Mouse (Mus musculus) cerebellum, adult (tissue): ENCODE measurements at regions not wholly inside any gene's neighbourhood (a gene's known extent, or its start where the extent isn't known, plus 50 kb on each side); places are given as distances from the start of the nearest gene placed in this dataset.
"Not testable (repeated sequence)": the region's sequence is repeated elsewhere in the genome, so short reads cannot be mapped to it uniquely, and the experiment has no call there.

Source experiments
- ATAC-seq: cut with Nextera tagmentation; 2 replicates; pipeline ENCODE4 v1.9.2; 2017; ENCODE audit warnings: mild to moderate bottlenecking, moderate library complexity, mixed read lengths; ENCODE audit not compliant: insufficient number of reproducible peaks, low FRiP score, low TSS enrichment

GRCm38 (mm10) chr1:94969543-94969942 is 343.9 kb upstream of the Fam174a start:
- ATAC-seq: no peak

- no peak for ATAC-seq
Observed at GRCm38 (mm10) chr1:94970103-94970759, 343.2 kb upstream of the Fam174a start.

GRCm38 (mm10) chr1:94993338-94993737 is 320.1 kb upstream of the Fam174a start:
- ATAC-seq: no peak

GRCm38 (mm10) chr1:95003900-95004299 is 309.5 kb upstream of the Fam174a start:
- ATAC-seq: no peak

GRCm38 (mm10) chr1:95030579-95030978 is 282.8 kb upstream of the Fam174a start:
- no peak for ATAC-seq

- not testable (repeated sequence) for ATAC-seq
Observed at GRCm38 (mm10) chr1:95033661-95034414, 279.6 kb upstream of the Fam174a start.

GRCm38 (mm10) chr1:95038411-95038810 is 275.0 kb upstream of the Fam174a start:
- ATAC-seq: no peak

GRCm38 (mm10) chr1:95040332-95040731 is 273.1 kb upstream of the Fam174a start:
- no peak for ATAC-seq

- no peak for ATAC-seq
Observed at GRCm38 (mm10) chr1:95043355-95043754, 270.1 kb upstream of the Fam174a start.

GRCm38 (mm10) chr1:95064330-95065193 is 248.9 kb upstream of the Fam174a start:
- no peak for ATAC-seq

- no peak for ATAC-seq
Observed at GRCm38 (mm10) chr1:95065620-95066019, 247.8 kb upstream of the Fam174a start.

GRCm38 (mm10) chr1:95066040-95066439 is 247.4 kb upstream of the Fam174a start:
- ATAC-seq: no peak

GRCm38 (mm10) chr1:95075151-95075550 is 238.3 kb upstream of the Fam174a start:
- ATAC-seq: no peak

- ATAC-seq: no peak
Observed at GRCm38 (mm10) chr1:95109966-95110365, 203.5 kb upstream of the Fam174a start.

GRCm38 (mm10) chr1:95113493-95113892 is 199.9 kb upstream of the Fam174a start:
- ATAC-seq: no peak

- no peak for ATAC-seq
Observed at GRCm38 (mm10) chr1:95147531-95147930, 165.9 kb upstream of the Fam174a start.

GRCm38 (mm10) chr1:95174013-95174582 is 139.3 kb upstream of the Fam174a start:
- ATAC-seq: no peak

- ATAC-seq: no peak
Observed at GRCm38 (mm10) chr1:95218912-95219311, 94.5 kb upstream of the Fam174a start.

GRCm38 (mm10) chr1:95223289-95223688 is 90.1 kb upstream of the Fam174a start:
- peak; percentile 45; the same call in 1 of the 2 replicates for ATAC-seq

- ATAC-seq: no peak
Observed at GRCm38 (mm10) chr1:95241671-95242150, 71.7 kb upstream of the Fam174a start.
